Mouse (Mus musculus) spleen, adult 12 weeks (tissue): ENCODE data around the gene Isg20l2.
"Not testable (repeated sequence)": the region's sequence is repeated elsewhere in the genome, so short reads cannot be mapped to it uniquely, and the experiment has no call there.

Experiments used
- DNase-seq: peaks from one replicate; pipeline ENCODE4 v3.0.0; 2022; ENCODE audit warnings: low spot score

The Isg20l2 gene

GRCm38 (mm10) chr3:87930078-87930795 lies at the start of gene Isg20l2, which contains the start of gene Rrnad1:
Gene Isg20l2 (plus strand): TSS chr3:87930314.
Gene Rrnad1 (minus strand): TSS chr3:87930717.
- peak; percentile 83 for DNase-seq

GRCm38 (mm10) chr3:87884291-87884690 lies 45.8 kb upstream of the Isg20l2 start:
- no peak for DNase-seq

GRCm38 (mm10) chr3:87884708-87885251 lies 45.3 kb upstream of the Isg20l2 start:
- DNase-seq = no peak

- DNase-seq = peak; percentile 85
Observed at GRCm38 (mm10) chr3:87885281-87886003, 44.7 kb upstream of the Isg20l2 start, which contains the start of gene Prcc. Gene Prcc (minus strand): TSS chr3:87885608.

- DNase-seq = no peak
Observed at GRCm38 (mm10) chr3:87886004-87886365, 44.1 kb upstream of the Isg20l2 start.

GRCm38 (mm10) chr3:87886416-87886815 lies 43.7 kb upstream of the Isg20l2 start:
- no peak for DNase-seq

- DNase-seq = not testable (repeated sequence)
Observed at GRCm38 (mm10) chr3:87887400-87887799, 42.7 kb upstream of the Isg20l2 start.

- no peak for DNase-seq
Observed at GRCm38 (mm10) chr3:87891481-87891880, 38.6 kb upstream of the Isg20l2 start.

- no peak for DNase-seq
Observed at GRCm38 (mm10) chr3:87893367-87893905, 36.7 kb upstream of the Isg20l2 start.

- DNase-seq = no peak
Observed at GRCm38 (mm10) chr3:87899266-87899665, 30.8 kb upstream of the Isg20l2 start.

- DNase-seq = no peak
Observed at GRCm38 (mm10) chr3:87899776-87900175, 30.3 kb upstream of the Isg20l2 start.

GRCm38 (mm10) chr3:87901036-87901624 lies 29.0 kb upstream of the Isg20l2 start:
- DNase-seq = no peak

- DNase-seq = not testable (repeated sequence)
Observed at GRCm38 (mm10) chr3:87901959-87902358, 28.2 kb upstream of the Isg20l2 start.

- DNase-seq = no peak
Observed at GRCm38 (mm10) chr3:87903821-87904220, 26.3 kb upstream of the Isg20l2 start.

- DNase-seq = peak; percentile 90
Observed at GRCm38 (mm10) chr3:87905880-87906485, 24.1 kb upstream of the Isg20l2 start, which contains the start of gene Hdgf. Gene Hdgf (plus strand): TSS chr3:87906321.

- DNase-seq = no peak
Observed at GRCm38 (mm10) chr3:87906601-87906980, 23.5 kb upstream of the Isg20l2 start.

GRCm38 (mm10) chr3:87906981-87907857 lies 22.9 kb upstream of the Isg20l2 start:
- DNase-seq = no peak

GRCm38 (mm10) chr3:87907906-87908305 lies 22.2 kb upstream of the Isg20l2 start:
- DNase-seq = no peak

- no peak for DNase-seq
Observed at GRCm38 (mm10) chr3:87909381-87909780, 20.7 kb upstream of the Isg20l2 start.

- DNase-seq = no peak
Observed at GRCm38 (mm10) chr3:87909874-87910273, 20.2 kb upstream of the Isg20l2 start.
